Mouse (Mus musculus): ENCODE measurements at regions not wholly inside any gene's neighbourhood (a gene's known extent, or its start where the extent isn't known, plus 50 kb on each side); places are given as distances from the start of the nearest gene placed in this dataset.

DNA sequence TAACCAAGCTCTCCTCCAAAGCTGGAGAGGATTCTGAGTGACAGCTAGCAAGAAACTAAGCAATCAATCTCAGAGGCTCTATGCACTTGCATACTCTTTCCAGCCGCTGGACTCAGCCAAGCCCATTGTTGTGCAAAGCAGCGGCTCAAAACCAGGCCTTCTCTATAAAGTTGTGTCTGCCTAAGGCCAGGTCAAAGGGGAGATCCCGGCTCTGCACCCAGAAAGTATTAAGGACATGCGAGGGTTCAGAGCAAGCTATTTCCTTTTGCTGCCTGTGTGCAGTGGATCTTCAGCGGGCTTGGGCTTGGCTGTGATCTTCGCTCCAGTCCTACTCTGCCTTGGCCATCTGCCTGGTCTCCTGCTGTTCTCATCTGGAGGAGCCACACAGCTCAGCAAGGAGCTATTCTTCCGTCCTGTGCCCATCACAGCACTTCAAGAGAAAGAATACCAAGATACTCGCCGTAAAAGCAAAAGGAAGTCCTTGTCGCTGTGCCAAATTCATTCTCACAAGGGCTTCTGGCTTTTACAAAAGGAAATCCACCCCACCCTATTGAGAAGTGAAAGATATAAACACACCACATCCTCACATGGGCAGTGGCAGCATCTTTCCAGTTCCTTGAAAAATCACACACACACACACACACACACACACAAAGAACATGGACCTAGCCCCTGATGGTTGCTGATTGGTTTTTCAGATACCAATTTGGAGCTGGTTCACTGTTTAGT is 646.6 kb downstream of the Adgrl2 start:
- peak; percentile 40 to 65 for DNase-seq (ENCODE audit: inconsistent age in 2 of 2, low spot score in 1 of 2)

DNA sequence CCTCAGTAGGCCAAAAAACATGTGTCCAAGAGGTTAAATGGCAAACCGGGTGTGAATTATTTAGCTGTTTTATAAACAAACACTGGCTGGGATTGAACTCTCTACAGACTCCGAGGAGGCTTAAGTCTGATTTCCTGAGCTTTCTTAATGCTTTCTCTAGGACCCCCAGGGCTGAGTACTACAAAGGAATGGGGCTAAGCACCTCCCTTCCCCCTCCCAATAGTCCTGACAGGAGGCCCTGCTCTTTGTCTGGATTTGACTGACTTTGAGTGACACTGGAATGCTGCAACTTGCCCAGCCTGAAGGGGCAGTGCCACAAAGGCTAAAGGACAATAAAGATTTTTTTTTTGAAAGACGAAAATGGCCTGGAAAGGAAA is 647.1 kb downstream of the Adgrl2 start:
- DNase-seq (ENCODE audit: inconsistent age in 2 of 2, low spot score in 1 of 2), result no peak

DNA sequence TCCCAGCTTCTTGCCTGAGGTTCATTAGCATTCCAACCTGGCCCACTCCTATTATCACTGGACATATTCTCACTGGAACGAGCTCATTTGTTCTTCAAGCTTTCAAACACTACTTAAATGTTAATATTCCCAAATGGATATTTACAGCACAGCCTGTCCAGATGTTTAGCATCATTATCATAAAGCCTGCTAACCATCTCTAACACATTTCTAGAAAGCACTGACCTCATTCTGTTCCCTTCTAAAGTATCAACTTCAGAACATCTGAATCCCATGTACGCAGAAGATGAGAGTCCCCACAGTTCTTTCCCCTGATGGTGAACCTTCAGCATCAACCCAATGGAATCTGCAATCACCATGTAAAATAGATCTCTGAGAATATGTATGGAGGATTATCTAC is 651.1 kb downstream of the Adgrl2 start:
- DNase-seq (ENCODE audit: inconsistent age in 2 of 2, low spot score in 1 of 2), result no peak

GRCm38 (mm10) chr3:148336640-148337039 is 653.7 kb downstream of the Adgrl2 start:
- no peak for DNase-seq (ENCODE audit: inconsistent age in 2 of 2, low spot score in 1 of 2)

DNA sequence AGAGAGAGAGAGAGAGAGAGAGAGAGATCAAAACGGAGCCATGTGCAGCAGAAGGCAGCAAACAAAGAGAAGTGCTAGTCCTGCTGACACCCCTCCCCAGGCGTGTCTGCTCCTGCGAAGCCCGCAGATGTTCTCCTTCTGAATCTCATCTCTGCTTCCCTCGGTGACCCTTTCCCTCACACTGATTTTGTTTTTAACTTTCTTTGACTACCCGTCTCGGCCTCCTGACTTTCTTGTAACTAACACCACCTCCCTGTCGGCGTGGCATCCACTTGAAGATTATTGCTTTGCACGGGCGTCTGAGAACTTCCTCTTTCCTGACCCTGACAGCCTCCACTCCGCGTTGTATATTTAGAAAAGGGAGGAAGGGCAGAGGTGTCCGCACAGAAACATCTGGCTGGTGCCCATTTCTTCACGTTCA is 654.3 kb downstream of the Adgrl2 start:
- peak; percentile 13 to 57 for DNase-seq (ENCODE audit: inconsistent age in 2 of 2, low spot score in 1 of 2)

DNA sequence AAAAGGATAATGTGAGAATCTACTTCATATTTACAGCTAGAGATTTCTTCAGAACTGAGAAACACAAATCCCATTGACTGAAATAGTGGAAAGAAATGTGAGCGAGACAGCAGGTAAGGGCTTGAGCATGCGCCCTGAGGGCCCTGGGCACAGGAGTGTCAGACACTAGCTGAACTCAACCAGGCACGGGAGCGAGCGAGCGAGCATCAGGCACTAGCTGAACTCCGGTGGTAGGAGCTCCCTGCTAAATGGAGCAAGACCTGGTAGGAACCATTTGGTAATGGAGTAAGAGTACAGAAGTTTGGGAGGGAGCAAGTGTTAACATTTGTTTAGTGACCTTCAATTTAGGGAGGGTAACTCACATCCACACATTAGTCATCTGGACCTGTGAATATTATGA is 654.7 kb downstream of the Adgrl2 start:
- DNase-seq (ENCODE audit: inconsistent age in 2 of 2, low spot score in 1 of 2), result peak in 1 of 2 experiments; percentile 18

DNA sequence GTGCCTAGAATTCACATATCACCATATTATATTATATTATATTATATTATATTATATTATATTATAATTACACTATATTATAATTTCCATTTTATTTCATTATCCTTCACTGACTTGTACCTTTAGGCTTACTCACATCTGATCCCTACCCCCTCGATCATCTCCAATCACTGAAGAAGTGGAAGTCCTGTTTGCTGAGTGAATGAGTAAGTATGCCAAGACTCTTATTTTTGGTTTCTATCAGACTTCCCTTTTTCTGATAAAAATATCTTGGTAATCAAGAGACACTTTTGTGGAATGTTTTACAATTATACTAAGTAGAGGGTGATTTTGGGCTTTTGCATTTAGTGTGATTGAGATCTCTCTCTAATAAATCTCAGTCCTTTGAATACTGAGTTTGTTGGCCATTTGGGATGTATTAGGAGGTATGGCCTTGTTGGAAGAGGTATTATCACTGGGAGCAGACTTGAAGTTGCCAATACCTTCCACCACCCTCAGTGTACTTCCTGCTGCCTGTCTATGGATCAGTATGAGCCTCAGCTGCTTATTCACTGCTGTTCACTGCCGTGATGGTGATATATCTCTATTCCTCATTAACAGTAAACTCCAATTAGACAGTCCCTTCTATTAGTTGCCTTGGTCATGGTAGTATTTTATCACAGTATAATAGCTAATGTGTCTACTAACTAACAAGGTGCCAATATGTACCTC is 665.3 kb downstream of the Adgrl2 start:
- no peak for DNase-seq (ENCODE audit: inconsistent age in 2 of 2, low spot score in 1 of 2)

GRCm38 (mm10) chr3:148321894-148322293 is 668.5 kb downstream of the Adgrl2 start:
- no peak for DNase-seq (ENCODE audit: inconsistent age in 2 of 2, low spot score in 1 of 2)

DNA sequence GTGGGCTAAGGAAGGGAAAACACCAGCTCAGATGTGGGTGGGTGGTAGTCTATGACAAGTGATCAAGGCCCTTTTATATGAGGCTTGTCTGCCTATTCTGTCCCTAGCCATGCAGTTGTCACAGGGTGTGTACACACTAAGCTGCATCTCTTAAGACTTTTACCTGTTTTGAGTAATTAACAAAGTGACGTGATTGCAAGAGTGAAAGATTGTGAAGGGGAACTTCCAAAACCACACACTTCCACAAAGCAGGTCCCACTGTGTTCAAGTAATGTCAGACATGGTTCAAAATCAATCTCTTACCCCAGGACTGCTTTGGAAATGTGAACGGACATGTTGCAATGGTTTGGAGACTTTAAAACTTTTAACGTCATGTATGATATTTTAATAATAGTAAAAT is 674.2 kb downstream of the Adgrl2 start:
- no peak for DNase-seq (ENCODE audit: inconsistent age in 2 of 2, low spot score in 1 of 2)

GRCm38 (mm10) chr3:148315286-148315685 is 675.1 kb downstream of the Adgrl2 start:
- no peak for DNase-seq (ENCODE audit: inconsistent age in 2 of 2, low spot score in 1 of 2)

DNA sequence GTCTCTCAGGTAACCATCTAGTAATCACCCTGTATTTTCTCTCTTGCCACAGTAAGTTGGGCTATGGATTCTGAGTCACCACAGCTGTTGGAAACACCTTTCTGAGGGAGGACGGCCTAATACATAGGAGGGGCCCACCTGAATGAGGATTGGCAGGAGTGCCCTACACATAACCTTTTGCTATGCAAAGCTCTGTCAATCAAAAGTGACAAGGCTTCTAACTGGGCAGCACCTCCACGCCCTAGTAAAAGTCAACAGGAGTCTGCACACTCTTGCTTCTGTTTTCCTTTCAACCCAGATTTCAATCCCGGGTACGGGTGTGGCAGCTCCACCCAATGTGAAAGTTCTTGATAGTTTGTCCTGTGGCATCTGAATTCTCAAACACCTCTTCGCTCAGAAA is 694.8 kb downstream of the Adgrl2 start:
- DNase-seq (ENCODE audit: inconsistent age in 2 of 2, low spot score in 1 of 2), result no peak

DNA sequence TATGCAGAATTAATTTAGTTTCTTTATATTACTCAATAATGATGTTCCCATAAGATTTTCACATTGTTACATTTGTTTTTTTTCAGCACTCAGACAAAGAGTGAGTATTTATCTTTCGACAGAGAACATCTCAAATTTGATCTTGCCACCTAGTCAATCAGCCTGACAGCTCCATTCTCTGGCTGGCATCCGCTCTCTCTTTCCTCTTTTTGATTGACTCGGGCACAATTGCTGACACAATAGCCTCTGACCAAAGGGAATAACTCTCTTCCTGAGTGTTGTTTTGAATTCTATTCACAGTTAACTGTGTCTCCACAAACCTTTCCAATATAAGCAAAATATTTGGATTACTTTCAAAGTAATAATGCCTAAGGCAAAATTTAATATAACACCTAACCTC is 711.4 kb downstream of the Adgrl2 start:
- DNase-seq (ENCODE audit: inconsistent age in 2 of 2, low spot score in 1 of 2), result no peak

GRCm38 (mm10) chr3:148272159-148272848 is 718.1 kb downstream of the Adgrl2 start:
- no peak for DNase-seq (ENCODE audit: inconsistent age in 2 of 2, low spot score in 1 of 2)

DNA sequence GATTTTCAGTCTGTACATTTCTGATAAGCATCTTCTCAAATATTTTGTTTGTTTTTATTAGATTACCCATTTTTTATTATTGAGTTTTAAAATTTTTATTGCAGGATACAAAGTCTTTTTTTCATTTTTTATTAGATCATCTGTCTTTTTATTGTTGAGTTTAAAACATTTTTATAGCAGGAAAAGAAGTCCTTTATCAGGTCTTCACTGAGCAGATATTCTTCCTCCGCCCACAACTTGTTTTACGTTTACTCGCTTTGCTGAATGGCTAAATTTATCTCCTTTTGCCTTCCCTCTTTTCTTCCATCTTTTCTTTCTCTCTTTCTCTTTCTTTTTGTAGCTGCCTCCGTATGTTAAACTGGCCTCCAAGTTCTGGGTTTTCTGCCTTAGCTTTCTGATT is 721.5 kb downstream of the Adgrl2 start:
- no peak for DNase-seq (ENCODE audit: inconsistent age in 2 of 2, low spot score in 1 of 2)

DNA sequence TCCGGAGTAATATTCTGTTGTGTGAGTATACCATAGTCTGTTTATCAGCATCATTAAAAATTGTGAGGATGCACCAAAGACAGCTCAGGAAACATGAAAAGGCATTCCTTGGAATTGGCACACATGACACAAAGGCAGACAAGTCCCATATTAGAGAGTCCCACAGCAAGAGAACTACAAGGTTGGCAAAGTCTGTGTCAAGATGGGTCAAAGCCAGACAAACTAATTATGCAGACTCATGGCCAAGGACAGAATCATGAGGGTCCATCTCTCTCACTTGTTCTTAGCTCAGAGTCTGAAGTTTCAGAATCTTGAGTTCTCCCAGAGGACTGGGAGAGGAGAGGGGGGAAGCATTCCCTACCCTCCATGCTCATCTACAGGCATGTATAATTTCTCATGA is 731.1 kb downstream of the Adgrl2 start:
- no peak for DNase-seq (ENCODE audit: inconsistent age in 2 of 2, low spot score in 1 of 2)

DNA sequence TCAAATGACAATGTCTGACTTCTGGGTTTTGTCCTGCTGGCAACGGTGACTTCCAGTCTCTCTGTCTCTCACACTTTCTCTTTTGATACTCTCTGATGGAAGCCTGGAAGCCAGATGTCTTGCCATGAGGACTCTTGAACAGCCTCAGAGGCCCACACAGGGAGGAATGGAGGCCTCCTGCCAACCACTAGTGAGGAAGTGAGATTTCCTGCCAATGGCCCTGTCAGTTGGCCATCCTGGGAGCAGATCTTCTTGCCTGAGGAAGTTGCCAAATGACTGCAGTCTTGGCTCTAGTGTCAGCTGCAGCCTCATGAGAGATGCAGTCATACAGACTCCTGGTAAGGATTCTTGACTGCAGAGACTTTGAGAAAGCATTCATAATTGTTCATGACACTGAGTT is 741.7 kb downstream of the Adgrl2 start:
- DNase-seq (ENCODE audit: inconsistent age in 2 of 2, low spot score in 1 of 2), result peak; percentile 15 to 51

GRCm38 (mm10) chr3:148246786-148247185 is 743.6 kb downstream of the Adgrl2 start:
- no peak for DNase-seq (ENCODE audit: inconsistent age in 2 of 2, low spot score in 1 of 2)

GRCm38 (mm10) chr3:148238093-148238492 is 752.3 kb downstream of the Adgrl2 start:
- DNase-seq (ENCODE audit: inconsistent age in 2 of 2, low spot score in 1 of 2), result no peak

- no peak for DNase-seq (ENCODE audit: inconsistent age in 2 of 2, low spot score in 1 of 2)
These were observed 752.8 kb downstream of the Adgrl2 start for GRCm38 (mm10) chr3:148237555-148237954.

DNA sequence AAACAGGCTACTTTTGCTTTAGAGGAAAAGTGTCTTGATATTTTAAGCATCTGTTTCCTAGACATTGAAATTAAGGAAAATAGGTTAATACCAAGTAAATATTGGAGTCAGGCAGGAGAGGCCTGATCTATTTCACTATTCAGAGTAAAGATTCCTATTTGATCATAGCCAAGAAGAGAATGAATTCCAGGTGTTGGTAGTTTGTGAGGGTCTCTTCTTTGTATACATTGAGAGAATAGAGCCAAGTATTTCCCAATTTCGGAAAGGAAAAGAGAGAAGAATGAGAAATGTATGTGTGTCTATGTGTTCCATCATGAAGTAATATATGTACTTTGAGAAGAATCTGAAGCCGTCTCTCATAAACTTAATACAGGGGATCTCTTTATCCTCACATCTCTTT is 756.7 kb downstream of the Adgrl2 start:
- no peak for DNase-seq (ENCODE audit: inconsistent age in 2 of 2, low spot score in 1 of 2)

DNA sequence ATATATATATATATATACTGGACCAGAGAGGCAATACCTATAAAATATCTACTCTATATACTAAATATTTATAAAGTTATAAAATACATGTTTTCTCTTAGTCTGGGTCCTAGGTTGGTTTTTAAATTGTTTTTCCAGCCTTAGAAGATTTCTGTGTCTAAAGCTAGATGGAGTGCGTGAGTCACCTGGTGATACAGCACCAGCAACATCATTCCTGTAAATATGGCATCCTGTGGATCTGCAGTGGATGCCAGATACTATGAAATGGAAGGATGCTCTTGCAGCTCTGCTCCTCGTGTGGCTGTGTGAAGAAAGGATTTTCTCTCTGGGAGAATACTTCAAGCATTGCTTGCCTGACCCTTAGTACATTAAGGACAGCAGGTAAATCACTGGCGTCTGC is 761.2 kb downstream of the Adgrl2 start:
- DNase-seq (ENCODE audit: inconsistent age in 2 of 2, low spot score in 1 of 2), result no peak

Data from adrenal gland, adult (tissue).